In genomic region chr15:51597841-51598240, GRCm38 (mm10) we compare ENCODE assay signal across 26 mouse cellular contexts.
DNase-seq lines count a peak whose midpoint lies in the region; ATAC-seq and TF ChIP-seq lines count a peak whose summit lies in the region.
"Had no signal": no experiment of that assay in that cellular context is flagged by ENCODE, and none has a peak within 500 bp of the region (broad histone marks: within the 10 kb centered on the region; RNA-seq: fewer than 3 reads in every experiment).

No protein-coding gene starts in this region.

- intact Hi-C loops in left cerebral cortex, adult 2 months (cut with DNase I), result loop anchor here (5.0 kb wide), 2 partner anchors 126 to 206 kb away; no protein-coding TSS in a partner anchor
- intact Hi-C loops in left cerebral cortex, postnatal 10 days (cut with DNase I), result loop anchor here (10.0 kb wide), 2 partner anchors 237 to 713 kb away; no protein-coding TSS in a partner anchor

- no peak for ATAC-seq in embryonic facial prominence, embryonic 13.5 days (ENCODE audit: insufficient number of reproducible peaks, insufficient read depth, low FRiP score, low TSS enrichment, low read depth)
- ATAC-seq in embryonic facial prominence, embryonic 15.5 days (ENCODE audit: insufficient number of reproducible peaks, low FRiP score, low TSS enrichment, low read depth), result no peak
- no peak for ATAC-seq in hindbrain, embryonic 14.5 days (ENCODE audit: low FRiP score)
- ATAC-seq: activated CD4-positive, CD25-positive, alpha-beta regulatory T cell, adult 4 months; CD4-positive, CD25-positive, alpha-beta regulatory T cell, adult 4 months; forebrain, embryonic 14.5 days; forebrain, embryonic 16.5 days; Patski had no signal

- no peak for TF ChIP-seq CTCF in left cerebral cortex, adult 2 months (IDR thresholded peaks at IDR 0.05)

- no peaks in the 10 kb centered on the region for H3K9me3 ChIP-seq in embryonic facial prominence, embryonic 13.5 days
- no peaks in the 10 kb centered on the region for H3K9me3 ChIP-seq in embryonic facial prominence, embryonic 10.5 days
- no peaks in the 10 kb centered on the region for H3K9me3 ChIP-seq in embryonic facial prominence, embryonic 15.5 days (replicated peaks)
- H3K9me3 ChIP-seq in hindbrain, embryonic 14.5 days (ENCODE audit: control insufficient read depth, low read length), result no peaks in the 10 kb centered on the region
- H3K9me3 ChIP-seq: forebrain, embryonic 10.5 days; forebrain, embryonic 12.5 days; G1E had no signal

- peaks cover 11% of the 10 kb centered on the region for H3K4me1 ChIP-seq in embryonic facial prominence, embryonic 13.5 days
- H3K4me1 ChIP-seq in embryonic facial prominence, embryonic 10.5 days, result no peaks in the 10 kb centered on the region
- peaks cover 6% of the 10 kb centered on the region; the same call in 1 of the 2 replicates for H3K4me1 ChIP-seq in embryonic facial prominence, embryonic 15.5 days
- peaks cover 7% of the 10 kb centered on the region; the same call in 1 of the 2 replicates for H3K4me1 ChIP-seq in hindbrain, embryonic 14.5 days (replicated peaks; ENCODE audit: control insufficient read depth, insufficient read depth, low read length)
- H3K4me1 ChIP-seq: forebrain, embryonic 12.5 days had no signal

- no peak for DNase-seq in embryonic facial prominence, embryonic 10.5 days (ENCODE audit: low spot score)
- DNase-seq in left cerebral cortex, adult 2 months (ENCODE audit: extremely low spot score in 1 of 2, low spot score in 2 of 2), result no peak
- no peak for DNase-seq in left cerebral cortex, postnatal 10 days (ENCODE audit: extremely low spot score in 1 of 2, low spot score in 2 of 2)
- no peak for DNase-seq in heart, adult 18-20 months
- no peak for DNase-seq in hindbrain, embryonic 14.5 days (ENCODE audit: low spot score)
- DNase-seq: adrenal gland, adult 8-10 months; adrenal gland, postnatal 14 days; adrenal gland, postnatal 36 days; B cell, adult 2 months; cerebellum, adult 11 months; cerebellum, adult 18-20 months; cerebellum, adult 8-10 months; cerebellum, adult 9-11 months; cerebellum, postnatal 36 days had no signal

- no peak overlapping the region for H3K4me3 ChIP-seq in embryonic facial prominence, embryonic 13.5 days
- H3K4me3 ChIP-seq in embryonic facial prominence, embryonic 10.5 days, result no peak overlapping the region
- no peak overlapping the region for H3K4me3 ChIP-seq in left cerebral cortex, adult 2 months
- no peak overlapping the region for H3K4me3 ChIP-seq in embryonic facial prominence, embryonic 15.5 days (replicated peaks)
- H3K4me3 ChIP-seq in hindbrain, embryonic 14.5 days (replicated peaks; ENCODE audit: low read length), result no peak overlapping the region
- H3K4me3 ChIP-seq: erythroblast, embryonic 14.5 days; forebrain, embryonic 10.5 days; forebrain, embryonic 12.5 days had no signal

- no peaks in the 10 kb centered on the region for H3K27me3 ChIP-seq in embryonic facial prominence, embryonic 13.5 days
- H3K27me3 ChIP-seq in embryonic facial prominence, embryonic 10.5 days (replicated peaks; ENCODE audit: low read depth, poor library complexity, severe bottlenecking), result no peaks in the 10 kb centered on the region
- no peaks in the 10 kb centered on the region for H3K27me3 ChIP-seq in embryonic facial prominence, embryonic 15.5 days
- H3K27me3 ChIP-seq in hindbrain, embryonic 14.5 days (ENCODE audit: control insufficient read depth, insufficient read depth, low read length), result no peaks in the 10 kb centered on the region
- H3K27me3 ChIP-seq: CH12.LX; forebrain, embryonic 12.5 days; Patski had no signal

- H3K9ac ChIP-seq in embryonic facial prominence, embryonic 13.5 days, result no peak overlapping the region
- no peak overlapping the region for H3K9ac ChIP-seq in embryonic facial prominence, embryonic 15.5 days
- no peak overlapping the region for H3K9ac ChIP-seq in hindbrain, embryonic 14.5 days
- H3K9ac ChIP-seq: forebrain, embryonic 12.5 days had no signal

- H3K36me3 ChIP-seq in embryonic facial prominence, embryonic 13.5 days, result no peaks in the 10 kb centered on the region
- no peaks in the 10 kb centered on the region for H3K36me3 ChIP-seq in embryonic facial prominence, embryonic 10.5 days (replicated peaks)
- no peaks in the 10 kb centered on the region for H3K36me3 ChIP-seq in embryonic facial prominence, embryonic 15.5 days
- H3K36me3 ChIP-seq in hindbrain, embryonic 14.5 days (replicated peaks; ENCODE audit: control insufficient read depth, insufficient read depth), result no peaks in the 10 kb centered on the region
- H3K36me3 ChIP-seq: forebrain, embryonic 10.5 days; forebrain, embryonic 12.5 days; G1E had no signal

- H3K27ac ChIP-seq in embryonic facial prominence, embryonic 13.5 days, result peak overlapping the region; percentile 66
- no peak overlapping the region for H3K27ac ChIP-seq in embryonic facial prominence, embryonic 10.5 days (replicated peaks)
- peak overlapping the region; percentile 57 for H3K27ac ChIP-seq in left cerebral cortex, adult 2 months
- H3K27ac ChIP-seq in embryonic facial prominence, embryonic 15.5 days (replicated peaks), result 0 out of 2 replicates have a peak overlapping the region, but pooled peaks have one; percentile 28
- no peak overlapping the region for H3K27ac ChIP-seq in hindbrain, embryonic 14.5 days
- H3K27ac ChIP-seq: forebrain, embryonic 10.5 days; forebrain, embryonic 12.5 days had no signal

- whole genome bisulfite sequencing in embryonic facial prominence, embryonic 13.5 days, result 47% methylated on average over 3 of the region's 3 CpGs
- 83% methylated on average over 3 of the region's 3 CpGs for WGBS in embryonic facial prominence, embryonic 10.5 days
- 51% methylated on average over 3 of the region's 3 CpGs for WGBS in embryonic facial prominence, embryonic 15.5 days
- WGBS in hindbrain, embryonic 14.5 days, result 80% methylated on average over 3 of the region's 3 CpGs

- H3K4me2 ChIP-seq in embryonic facial prominence, embryonic 13.5 days, result no peak overlapping the region
- no peak overlapping the region for H3K4me2 ChIP-seq in embryonic facial prominence, embryonic 15.5 days (replicated peaks)
- H3K4me2 ChIP-seq in hindbrain, embryonic 14.5 days (replicated peaks), result no peak overlapping the region
- H3K4me2 ChIP-seq: forebrain, embryonic 12.5 days had no signal

Comparison
In these comparisons a context has a peak if more than half of its experiments do, and no peak if none do; other contexts are left out.
1. H3K27ac ChIP-seq: peak in embryonic facial prominence, embryonic 13.5 days (single experiment), left cerebral cortex, adult 2 months (single experiment) and embryonic facial prominence, embryonic 15.5 days (single experiment); none in embryonic facial prominence, embryonic 10.5 days (single experiment) and hindbrain, embryonic 14.5 days (single experiment).